Mouse (Mus musculus) heart, adult 10 weeks (tissue): ENCODE measurements around the gene Gm49395. TPM values are rescaled to one million over a fixed set of nuclear protein-coding genes. Genes with fewer than 3 reads are reported as not detected.

ENCODE experiments used
- polyA plus RNA-seq: library from polyadenylated mRNA; stranded (reverse); fragments of 350-450 nt; fragmentation: Illumina TruSeq; extraction: RNeasy Lipid Tissue Mini Kit (QIAGEN cat#74804); gene quantifications from one replicate; pipeline ENCODE4 v1.2.3, GENCODE M21; 2014; ENCODE audit warnings: low read depth, low replicate concordance

The Gm49395 gene
- polyA plus RNA-seq, result not detected

DNA sequence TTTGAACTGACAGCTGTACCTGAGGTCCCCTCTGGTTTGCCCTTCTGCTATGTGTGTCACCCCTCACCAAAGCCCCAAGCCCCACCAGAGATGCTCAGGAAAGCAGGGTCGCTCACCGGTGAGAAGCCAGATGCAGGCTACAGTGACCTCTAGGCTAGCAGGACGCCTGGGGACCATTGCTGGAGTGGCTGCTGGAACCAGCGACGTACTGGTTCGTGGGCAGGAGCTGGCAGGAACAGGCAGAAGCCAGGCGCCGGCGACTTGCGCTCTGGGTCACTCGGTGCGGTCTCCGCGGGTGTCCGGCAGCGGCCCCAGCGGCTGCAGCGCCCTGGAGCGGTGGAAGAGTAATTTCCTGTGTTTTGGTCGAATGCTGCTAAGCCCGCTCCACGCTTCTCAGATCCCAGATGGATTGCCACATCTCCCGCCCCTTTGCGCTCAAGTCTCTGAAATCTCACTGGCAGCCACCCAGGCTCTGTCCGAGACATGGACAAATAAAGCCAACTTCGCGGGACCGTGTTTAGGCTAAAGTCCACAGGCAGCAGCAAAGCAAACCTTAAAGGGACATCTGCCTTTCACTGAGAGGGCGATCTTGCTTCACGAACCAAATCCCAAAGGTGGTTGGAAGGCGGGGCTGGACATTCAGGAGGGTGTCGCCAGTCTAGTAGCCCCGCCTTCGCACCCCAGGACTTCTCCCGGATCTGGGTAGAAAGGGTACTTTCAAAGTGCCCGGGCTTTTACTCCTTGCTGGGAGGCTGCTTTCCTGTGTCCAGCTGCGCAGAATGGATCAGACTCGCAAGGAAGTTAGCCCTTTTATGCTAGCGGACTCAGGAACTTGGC, at the start of gene Gm49395, which contains the start of gene Itga1:
TSS of gene Gm49395 (minus strand) at position 567 of the 837 bp plus-strand sequence.
TSS of gene Itga1 (minus strand) at position 610 of the 837 bp plus-strand sequence.

DNA sequence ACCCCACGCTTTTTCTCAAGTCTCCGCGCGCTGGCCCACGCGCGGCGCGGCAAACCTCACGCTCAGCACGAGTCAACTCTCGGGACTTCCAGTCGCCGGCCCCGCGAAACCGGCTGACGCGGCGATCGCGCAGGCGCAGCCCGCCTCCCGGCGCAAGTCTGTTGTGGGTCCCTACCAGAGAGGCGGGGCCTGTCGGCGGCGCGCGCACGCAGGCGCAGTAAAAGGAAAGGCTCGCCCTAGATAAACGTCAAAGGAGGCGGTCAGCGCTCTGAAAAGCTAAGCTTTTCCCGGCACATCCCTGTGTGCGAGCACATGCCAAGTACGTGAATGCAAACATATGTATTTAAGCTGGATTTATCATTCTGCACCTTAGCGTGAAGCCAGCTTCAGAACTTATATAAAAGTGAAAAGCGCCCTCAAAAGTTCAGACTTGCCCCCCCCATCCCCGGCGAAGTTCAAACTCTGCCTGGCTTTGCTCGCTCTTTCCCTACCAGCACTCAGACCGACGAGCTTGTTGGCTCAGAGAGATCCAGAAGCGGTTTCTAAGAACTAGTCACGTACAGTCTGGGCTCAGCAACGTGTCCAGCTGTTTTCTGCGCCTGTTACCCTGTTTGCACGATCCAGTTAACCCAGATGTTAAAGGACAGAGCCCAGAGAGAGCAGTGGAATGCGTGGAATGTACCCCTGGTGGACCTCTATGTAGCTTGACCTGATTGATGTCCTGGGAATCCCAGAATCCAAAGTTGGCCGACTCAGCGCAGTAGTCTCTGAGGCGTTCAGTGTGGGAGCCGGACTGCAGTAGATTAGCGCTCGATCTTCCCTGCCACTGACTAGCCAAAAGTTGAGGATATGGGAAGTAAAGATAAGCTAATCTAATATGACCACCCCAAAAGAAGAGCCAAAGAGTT, 11.4 kb downstream of the Gm49395 start, which contains the start of gene Pelo:
TSS of gene Pelo (minus strand) at position 118 of the 908 bp plus-strand sequence.

Other genes with a start within 250 kb of the Gm49395 start
- 0.18 TPM for gene Itga2, start 169.8 kb downstream of the Gm49395 start, polyA plus RNA-seq
- gene Pelo, start 11.7 kb downstream of the Gm49395 start, polyA plus RNA-seq, result 17.5 TPM
- 15.4 TPM for gene Itga1, start within 50 bp of the Gm49395 start, polyA plus RNA-seq